Mouse (Mus musculus) kidney, embryonic 15.5 days (tissue): ENCODE measurements around the gene Vkorc1l1. TPM values are rescaled to one million over a fixed set of nuclear protein-coding genes. Genes with fewer than 3 reads are reported as not detected.
A peak's percentile ranks its signal among the peaks of the same experiment; 100 is the strongest.
"Not testable (repeated sequence)": the region's sequence is repeated elsewhere in the genome, so short reads cannot be mapped to it uniquely, and the experiment has no call there.

Experiments
- ATAC-seq: fragments of 200-750 bp; cut with Nextera tagmentation; replicated peaks from 2 replicates; pipeline ENCODE4 v1.8.0; 2017; ENCODE audit warnings: moderate TSS enrichment; ENCODE audit not compliant: low FRiP score
- H3K27ac ChIP-seq: fragments of 300-500 bp; sonication (generic); 2 replicates; pipeline ENCODE4 v1.5.1; 2015; ENCODE audit warnings: mild to moderate bottlenecking, inconsistent platforms
- H3K27me3 ChIP-seq: fragments of 300-500 bp; sonication (generic); 2 replicates; pipeline ENCODE4 v1.6.1; 2015; ENCODE audit warnings: inconsistent platforms
- H3K36me3 ChIP-seq: fragments of 300-500 bp; sonication (generic); 2 replicates; pipeline ENCODE4 v1.6.1; 2015; ENCODE audit warnings: inconsistent platforms
- H3K4me1 ChIP-seq: fragments of 300-500 bp; sonication (generic); 2 replicates; pipeline ENCODE4 v1.6.1; 2015; ENCODE audit warnings: inconsistent platforms
- H3K4me2 ChIP-seq: fragments of 300-500 bp; sonication (generic); 2 replicates; pipeline ENCODE4 v1.6.1; 2015; ENCODE audit warnings: moderate library complexity, mild to moderate bottlenecking, inconsistent platforms
- H3K4me3 ChIP-seq: fragments of 300-500 bp; sonication (generic); replicated peaks from 2 replicates; pipeline ENCODE4 v1.5.1; 2015; ENCODE audit warnings: mild to moderate bottlenecking, inconsistent platforms
- H3K9ac ChIP-seq: fragments of 300-500 bp; sonication (generic); 2 replicates; pipeline ENCODE4 v1.6.1; 2015; ENCODE audit warnings: mild to moderate bottlenecking, inconsistent platforms
- H3K9me3 ChIP-seq: fragments of 300-500 bp; sonication (generic); replicated peaks from 2 replicates; pipeline ENCODE4 v1.6.1; 2016; ENCODE audit warnings: inconsistent platforms
- WGBS: fragments of 180-500 bp; shearing (Covaris S2); methylation state at CpG from one replicate; pipeline ENCODE4 v1.1.7; 2015; ENCODE audit warnings: mixed read lengths; 5-methylcytosine and 5-hydroxymethylcytosine counted together
- polyA plus RNA-seq: library from polyadenylated mRNA; unstranded; fragments of >200 nt; fragmentation: Nextera tagmentation; extraction: Ambion mirVana; gene quantifications from 2 replicates; pipeline ENCODE4 v1.2.1, GENCODE M21; 2015

Vkorc1l1 gene
- 26.3 and 30.2 TPM in 2 replicates for polyA plus RNA-seq

DNA sequence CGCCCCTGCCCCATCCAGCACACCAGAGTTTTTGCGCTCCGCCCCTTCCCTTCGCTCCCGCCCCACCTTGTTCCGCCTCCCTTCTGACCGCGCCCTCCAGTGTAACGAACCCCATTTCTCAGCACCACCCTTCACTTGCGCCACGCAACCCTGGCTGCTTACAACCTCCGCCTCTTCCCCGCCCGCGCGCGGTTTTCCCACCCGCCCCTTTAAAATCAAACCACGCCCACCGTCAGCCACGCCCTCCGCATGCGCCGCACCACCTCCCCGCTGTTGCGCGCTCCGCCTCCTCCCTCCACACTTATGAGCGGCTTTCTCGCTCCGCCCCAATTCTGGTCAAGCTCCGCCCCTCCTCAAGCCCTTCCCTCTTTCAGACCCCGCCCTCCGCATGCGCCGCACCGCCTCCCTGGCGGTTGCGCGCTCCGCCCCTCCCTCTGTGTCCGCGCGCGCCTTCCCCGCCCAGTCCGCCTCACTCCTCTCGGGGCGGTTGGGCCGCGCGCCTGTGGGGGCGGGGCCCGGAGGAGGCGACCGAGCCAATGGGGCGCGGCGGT is at the start of gene Vkorc1l1:
Gene Vkorc1l1 (plus strand): TSS at position 476 of the 551 bp plus-strand sequence.
- Histone ChIP-seq H3K27ac (peak within 1 kb of the TSS; percentile 75), H3K27me3 (no peaks in the 10 kb centered on the region), H3K36me3 (peaks cover 7% of the 10 kb centered on the region; the same call in 1 of the 2 replicates), H3K9me3 (no peaks in the 10 kb centered on the region), H3K4me2 (peak within 1 kb of the TSS; percentile 74), H3K4me3 (peak within 1 kb of the TSS; percentile 93), H3K9ac (peak within 1 kb of the TSS; percentile 85), H3K4me1 (peaks cover 16% of the 10 kb centered on the region)
- ATAC-seq, result peak; percentile 98
- under 1% methylated on average over 54 of the region's 59 CpGs for WGBS

DNA sequence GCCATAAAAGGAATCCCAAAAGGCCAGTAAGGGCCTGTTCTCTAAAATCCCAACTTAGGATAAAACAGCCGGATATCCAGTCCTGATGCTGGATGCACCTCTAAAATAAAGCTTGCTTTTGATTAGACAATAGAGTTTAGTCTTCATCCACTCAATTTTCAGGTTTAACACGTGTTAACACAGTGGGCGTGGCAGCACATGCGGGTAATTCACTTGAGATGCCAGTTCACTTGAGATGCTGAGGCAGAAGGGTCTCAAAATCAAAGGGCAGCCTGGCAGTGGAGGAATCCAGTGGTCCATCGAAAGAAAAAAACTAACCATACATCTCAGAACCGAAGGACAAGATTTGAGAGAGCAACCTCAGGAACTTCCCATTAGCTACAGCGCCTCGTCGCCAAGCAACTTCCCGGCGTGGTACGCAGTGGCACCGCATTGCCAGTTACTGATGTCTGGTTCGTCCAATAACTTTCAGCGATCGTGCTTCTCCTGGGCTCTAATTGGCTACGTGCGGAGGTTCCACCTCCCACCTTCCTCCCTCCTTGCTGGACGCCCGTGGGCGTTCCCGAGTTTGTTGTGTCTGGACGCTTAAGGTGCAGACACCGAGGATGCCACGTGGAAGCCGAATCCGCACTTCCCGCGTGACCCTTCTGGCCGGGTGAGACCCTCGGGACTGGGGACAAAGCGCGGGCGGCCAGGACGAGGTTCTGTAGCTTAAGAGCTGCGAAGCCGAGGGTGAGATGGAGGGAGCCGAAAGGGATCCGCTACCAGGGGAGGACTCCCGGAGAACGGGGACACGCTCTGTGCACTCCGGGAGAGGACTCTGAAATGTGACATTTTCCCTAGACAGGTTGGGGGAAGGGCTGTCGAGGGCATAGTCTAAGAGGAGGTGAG is 46.3 kb upstream of the Vkorc1l1 start, which contains the start of gene Zbed5:
Gene Zbed5 (plus strand): TSS at position 526 of the 891 bp plus-strand sequence.
- Histone ChIP-seq H3K4me2 (peak within 1 kb of the TSS; percentile 67), H3K27me3 (no peaks in the 10 kb centered on the region), H3K4me3 (peak within 1 kb of the TSS; percentile 65), H3K36me3 (no peaks in the 10 kb centered on the region), H3K4me1 (peaks cover 12% of the 10 kb centered on the region), H3K9ac (peak within 1 kb of the TSS; percentile 47), H3K27ac (no peak within 1 kb of the TSS), H3K9me3 (no peaks in the 10 kb centered on the region)
- 2% methylated on average over 44 of the region's 44 CpGs for WGBS
- peak; percentile 99 for ATAC-seq

DNA sequence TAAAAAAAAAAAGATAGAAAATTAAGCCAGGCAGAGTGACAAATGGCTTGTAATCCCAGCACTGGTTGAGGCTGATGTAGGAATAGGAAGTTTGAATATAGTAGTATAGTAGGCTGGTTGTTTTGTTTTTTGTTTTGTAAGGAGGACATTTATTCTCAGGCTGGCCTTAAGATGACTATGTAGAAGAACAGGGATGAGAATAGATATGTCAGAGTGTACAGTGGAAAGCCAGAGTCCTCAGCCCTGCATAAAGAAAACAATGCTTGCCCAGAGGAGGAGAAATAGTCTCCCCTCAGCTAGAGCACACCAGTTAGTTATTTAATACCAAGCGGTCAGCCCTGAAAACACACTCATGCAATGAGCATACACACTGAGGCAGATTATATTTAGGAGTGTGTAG is 43.3 kb upstream of the Vkorc1l1 start, which contains the start of gene Phkg1:
Gene Phkg1 (minus strand): TSS at position 101 of the 400 bp plus-strand sequence.
- H3K9ac ChIP-seq, result no peak within 1 kb of the TSS
- no peaks in the 10 kb centered on the region for H3K9me3 ChIP-seq
- no peak within 1 kb of the TSS for H3K27ac ChIP-seq
- 93% methylated on average over 1 of the region's 1 CpGs for WGBS
- H3K36me3 ChIP-seq, result peaks cover 16% of the 10 kb centered on the region
- no peaks in the 10 kb centered on the region for H3K27me3 ChIP-seq
- H3K4me2 ChIP-seq, result no peak within 1 kb of the TSS
- no peak within 1 kb of the TSS for H3K4me3 ChIP-seq
- ATAC-seq, result no peak
- peaks cover 12% of the 10 kb centered on the region for H3K4me1 ChIP-seq

DNA sequence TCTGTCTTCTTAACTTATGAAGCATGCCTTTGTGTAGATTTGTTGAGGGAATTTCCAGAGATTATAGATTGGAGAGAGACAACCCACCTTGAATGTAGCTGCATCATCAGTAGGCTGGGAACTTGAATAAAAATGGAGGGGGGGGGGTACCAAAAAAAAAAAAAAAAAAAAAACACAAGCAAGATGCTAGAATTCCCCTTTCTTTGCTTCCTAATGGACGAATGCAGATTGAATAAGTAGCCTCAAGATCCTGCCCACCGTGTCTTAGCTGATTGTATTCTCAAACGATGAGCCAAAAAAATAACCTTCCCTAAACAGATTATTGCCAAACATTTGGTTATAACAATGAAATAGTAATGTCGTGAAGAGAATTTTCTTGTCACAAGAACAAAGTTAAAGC is 34.0 kb upstream of the Vkorc1l1 start:
- H3K27ac ChIP-seq, result peak overlapping the region; percentile 96
- H3K4me3 ChIP-seq, result peak overlapping the region; percentile 74
- H3K9me3 ChIP-seq, result no peaks in the 10 kb centered on the region
- peak overlapping the region; percentile 46 for H3K9ac ChIP-seq
- 34% methylated on average over 4 of the region's 4 CpGs for WGBS
- no peak for ATAC-seq
- H3K4me1 ChIP-seq, result peaks cover 18% of the 10 kb centered on the region
- H3K4me2 ChIP-seq, result peak overlapping the region; percentile 90
- H3K36me3 ChIP-seq, result peaks cover 4% of the 10 kb centered on the region
- no peaks in the 10 kb centered on the region for H3K27me3 ChIP-seq

DNA sequence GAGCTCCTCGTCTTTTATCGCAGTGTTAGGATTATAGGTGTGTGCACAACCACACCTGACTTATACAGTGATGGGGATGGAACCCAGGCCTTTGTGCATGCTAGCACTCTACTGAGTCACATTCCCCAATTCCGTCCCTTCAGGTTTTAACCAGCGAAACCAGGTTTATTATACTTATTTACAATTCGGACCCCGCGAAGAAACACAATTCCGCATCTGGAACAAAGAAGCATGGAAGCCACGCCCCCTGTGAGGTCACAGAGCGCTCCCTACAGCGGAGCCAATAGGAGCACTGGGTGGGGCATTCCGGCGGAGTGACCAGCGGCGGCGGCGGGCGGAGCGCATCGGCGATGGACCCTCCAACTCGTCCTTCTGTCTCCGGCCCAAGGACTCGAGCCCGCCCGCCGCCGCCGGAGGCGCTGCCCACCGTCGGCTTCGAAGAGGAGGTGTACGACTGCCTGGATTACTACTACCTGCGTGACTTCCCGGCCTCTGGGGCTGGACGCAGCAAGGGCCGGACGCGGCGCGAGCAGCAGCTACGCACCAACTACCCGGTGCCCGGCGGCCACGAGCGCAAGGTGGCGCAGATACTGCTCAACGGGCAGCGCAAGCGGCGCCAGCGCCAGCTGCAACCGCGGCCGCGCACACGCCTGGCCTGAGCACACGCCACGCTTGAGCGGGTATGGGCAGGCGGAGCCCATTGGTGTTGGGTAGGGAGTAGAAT is 33.4 kb upstream of the Vkorc1l1 start, which contains the start of gene Nupr1l:
Gene Nupr1l (plus strand): TSS at position 299 of the 724 bp plus-strand sequence.
- peak; percentile 98 for ATAC-seq
- no peaks in the 10 kb centered on the region for H3K36me3 ChIP-seq
- H3K9ac ChIP-seq, result peak within 1 kb of the TSS; percentile 85
- WGBS, result under 1% methylated on average over 57 of the region's 63 CpGs
- peak within 1 kb of the TSS; percentile 96 for H3K27ac ChIP-seq
- peaks cover 18% of the 10 kb centered on the region for H3K4me1 ChIP-seq
- peak within 1 kb of the TSS; percentile 90 for H3K4me2 ChIP-seq
- H3K4me3 ChIP-seq, result peak within 1 kb of the TSS; percentile 74
- H3K27me3 ChIP-seq, result no peaks in the 10 kb centered on the region
- no peaks in the 10 kb centered on the region for H3K9me3 ChIP-seq

DNA sequence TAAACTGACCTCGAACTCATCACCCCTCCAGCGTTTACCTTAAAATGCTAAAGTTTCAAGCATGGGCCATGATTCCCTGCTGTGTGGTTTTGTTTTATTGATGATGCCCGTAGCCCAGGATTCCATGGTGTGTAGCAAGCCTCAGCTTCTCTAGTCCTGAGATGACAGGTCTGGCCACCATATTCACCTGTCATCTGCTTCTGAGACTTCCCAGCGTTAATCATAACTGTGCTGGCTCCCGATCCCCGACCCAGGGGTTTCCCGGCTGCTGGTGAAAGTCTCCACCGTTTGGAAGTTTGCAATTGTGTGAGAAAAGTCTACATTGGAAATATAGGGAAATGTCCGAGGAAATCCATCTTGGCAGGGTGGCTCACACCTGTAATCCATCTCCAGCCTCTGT is 32.6 kb upstream of the Vkorc1l1 start:
- peak overlapping the region; percentile 85; the same call in 1 of the 2 replicates for H3K9ac ChIP-seq
- H3K4me1 ChIP-seq, result peaks cover 18% of the 10 kb centered on the region
- no peaks in the 10 kb centered on the region for H3K36me3 ChIP-seq
- H3K4me3 ChIP-seq, result peak overlapping the region; percentile 74
- peak; percentile 0; the same call in 1 of the 2 replicates for ATAC-seq
- no peaks in the 10 kb centered on the region for H3K27me3 ChIP-seq
- H3K9me3 ChIP-seq, result no peaks in the 10 kb centered on the region
- WGBS, result 64% methylated on average over 9 of the region's 9 CpGs
- H3K4me2 ChIP-seq, result peak overlapping the region; percentile 90
- peak overlapping the region; percentile 96 for H3K27ac ChIP-seq

DNA sequence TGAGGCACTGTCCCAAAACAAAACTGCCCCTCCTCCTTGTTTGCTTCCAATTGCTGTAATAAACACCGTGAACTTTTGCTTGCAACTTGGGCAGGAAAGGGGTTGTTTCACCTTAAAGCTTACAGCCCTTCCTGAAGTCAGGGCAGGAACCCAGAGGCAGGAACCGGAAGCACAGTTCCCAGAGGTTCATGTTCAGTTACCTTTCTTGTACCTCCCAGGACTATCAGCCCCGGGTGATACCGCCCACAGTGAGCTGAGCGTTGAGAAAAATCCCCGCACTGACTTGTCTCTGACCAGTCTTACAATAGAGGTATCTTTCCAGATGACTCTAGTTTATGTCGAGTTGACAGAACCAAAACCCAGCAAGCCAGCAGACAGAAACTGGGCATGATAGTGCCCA is 32.2 kb upstream of the Vkorc1l1 start:
- H3K4me1 ChIP-seq, result peaks cover 18% of the 10 kb centered on the region
- H3K4me2 ChIP-seq, result 0 out of 2 replicates have a peak overlapping the region, but pooled peaks have one; percentile 90
- H3K4me3 ChIP-seq, result no peak overlapping the region
- no peaks in the 10 kb centered on the region for H3K9me3 ChIP-seq
- no peak for ATAC-seq
- 80% methylated on average over 7 of the region's 7 CpGs for WGBS
- H3K27ac ChIP-seq, result no peak overlapping the region
- no peaks in the 10 kb centered on the region for H3K36me3 ChIP-seq
- no peak overlapping the region for H3K9ac ChIP-seq
- no peaks in the 10 kb centered on the region for H3K27me3 ChIP-seq

DNA sequence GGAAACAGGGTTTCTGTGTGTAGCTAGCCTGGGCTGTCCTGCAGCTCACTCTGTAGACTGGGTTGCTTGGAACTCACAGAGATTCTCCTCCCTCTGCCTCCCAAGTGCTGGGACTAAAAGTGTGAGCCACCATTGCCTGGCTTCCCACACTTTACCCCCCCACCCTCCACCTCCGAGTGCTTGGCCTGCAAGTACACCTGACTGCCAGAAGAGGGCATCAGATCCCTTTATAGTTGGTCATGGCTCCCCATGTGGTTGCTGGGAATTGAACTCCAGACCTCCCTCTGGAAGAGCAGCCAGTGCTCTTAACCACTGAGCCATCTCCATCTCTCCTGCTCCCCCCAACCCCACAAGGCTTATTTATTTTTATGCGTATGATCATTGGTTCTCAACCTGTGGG is 27.7 kb upstream of the Vkorc1l1 start:
- H3K9ac ChIP-seq, result no peak overlapping the region
- no peak for ATAC-seq
- peaks cover 6% of the 10 kb centered on the region for H3K4me1 ChIP-seq
- H3K4me3 ChIP-seq, result no peak overlapping the region
- no peak overlapping the region for H3K4me2 ChIP-seq
- no peaks in the 10 kb centered on the region for H3K27me3 ChIP-seq
- H3K36me3 ChIP-seq, result no peaks in the 10 kb centered on the region
- H3K27ac ChIP-seq, result no peak overlapping the region
- H3K9me3 ChIP-seq, result no peaks in the 10 kb centered on the region
- WGBS, result 27% methylated on average over 2 of the region's 2 CpGs

DNA sequence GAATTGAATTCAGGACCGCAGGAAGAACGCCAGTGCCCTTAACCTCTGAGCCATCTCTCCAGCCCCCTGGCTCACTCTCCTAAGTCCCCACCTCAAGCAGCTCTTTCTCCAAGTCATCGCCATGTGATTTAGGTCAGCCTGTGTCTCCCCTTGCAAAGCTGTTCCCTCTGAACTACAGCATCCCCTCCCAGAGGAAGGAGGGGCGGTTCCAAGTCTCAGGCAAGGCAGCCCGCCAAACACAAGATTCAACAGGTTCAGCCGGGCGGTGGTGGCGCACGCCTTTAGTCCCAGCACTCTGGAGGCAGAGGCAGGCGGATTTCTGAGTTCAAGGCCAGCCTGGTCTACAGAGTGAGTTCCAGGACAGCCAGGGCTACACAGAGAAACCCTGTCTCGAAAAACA is 26.3 kb upstream of the Vkorc1l1 start:
- H3K36me3 ChIP-seq, H3K4me2 ChIP-seq, H3K9me3 ChIP-seq, H3K4me3 ChIP-seq, ATAC-seq, H3K27me3 ChIP-seq, H3K27ac ChIP-seq, H3K9ac ChIP-seq, H3K4me1 ChIP-seq: not testable (repeated sequence)
- WGBS, result 88% methylated on average over 11 of the region's 11 CpGs

DNA sequence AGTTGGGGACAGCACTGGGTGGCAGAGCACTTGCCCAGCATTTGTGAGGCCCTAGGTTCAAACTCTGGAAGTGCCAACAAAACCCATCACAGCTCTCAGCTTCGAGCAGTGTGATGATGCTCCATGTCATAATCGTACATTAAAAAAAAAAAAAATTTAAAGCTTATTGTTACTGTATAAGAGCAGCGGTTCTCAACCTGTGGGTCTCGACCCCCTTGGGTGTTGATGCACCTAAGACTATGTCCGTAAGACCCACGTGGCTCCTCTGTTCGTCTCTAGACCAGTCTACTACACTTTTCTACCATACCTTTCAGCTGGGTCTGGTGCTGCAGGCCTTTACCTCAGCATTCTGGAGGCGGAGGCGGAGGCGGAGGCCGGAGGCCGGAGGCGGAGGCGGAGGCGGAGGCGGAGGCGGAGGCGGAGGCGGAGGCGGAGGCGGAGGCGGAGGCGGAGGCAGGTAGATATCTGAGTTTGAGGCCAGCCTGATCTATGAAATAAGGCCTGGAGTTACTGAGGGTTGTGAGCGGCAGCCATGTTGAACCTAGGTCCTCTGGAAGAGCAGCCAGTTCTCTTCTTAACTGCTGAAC is 23.6 kb upstream of the Vkorc1l1 start:
- H3K4me3 ChIP-seq, result no peak overlapping the region
- no peaks in the 10 kb centered on the region for H3K36me3 ChIP-seq
- no peaks in the 10 kb centered on the region for H3K4me1 ChIP-seq
- 92% methylated on average over 24 of the region's 24 CpGs for WGBS
- no peak overlapping the region for H3K4me2 ChIP-seq
- no peak overlapping the region for H3K9ac ChIP-seq
- no peak overlapping the region for H3K27ac ChIP-seq
- no peak for ATAC-seq
- H3K9me3 ChIP-seq, result no peaks in the 10 kb centered on the region
- H3K27me3 ChIP-seq, result no peaks in the 10 kb centered on the region

DNA sequence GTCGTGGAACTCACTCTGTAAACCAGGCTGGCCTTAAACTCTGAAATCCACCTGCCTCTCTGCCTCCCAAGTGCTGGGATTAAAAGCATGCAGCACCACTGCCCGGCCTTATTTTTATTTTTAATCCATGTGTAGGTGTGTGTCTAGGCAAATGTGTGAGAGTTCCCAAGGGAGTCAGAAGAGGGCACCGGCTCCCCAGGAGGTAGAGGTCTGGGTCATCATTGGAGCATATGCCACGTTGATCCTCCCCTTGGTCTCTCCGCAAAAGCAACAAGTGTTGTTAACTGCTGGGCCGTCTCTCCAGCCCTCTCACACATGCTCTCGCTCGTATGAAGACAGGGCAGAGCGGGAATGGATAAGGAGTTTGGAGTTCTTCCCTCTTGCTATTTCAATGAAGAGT is 23.0 kb upstream of the Vkorc1l1 start:
- Histone ChIP-seq H3K4me1 (no peaks in the 10 kb centered on the region), H3K9ac (no peak overlapping the region), H3K4me2 (no peak overlapping the region), H3K4me3 (no peak overlapping the region), H3K9me3 (no peaks in the 10 kb centered on the region), H3K27me3 (no peaks in the 10 kb centered on the region), H3K36me3 (no peaks in the 10 kb centered on the region), H3K27ac (no peak overlapping the region)
- no peak for ATAC-seq
- 84% methylated on average over 9 of the region's 9 CpGs for WGBS
